Mouse (Mus musculus): Measurements from ENCODE around the gene 1110025L11Rik. TPM values are rescaled to one million over a fixed set of nuclear protein-coding genes. Genes with fewer than 3 reads are reported as not detected.
"Not testable (repeated sequence)": the region's sequence is repeated elsewhere in the genome, so short reads cannot be mapped to it uniquely, and the experiment has no call there.

Gene 1110025L11Rik
- total RNA-seq (2022): not detected

- DNase-seq (ENCODE audit: low spot score in 2 of 2): not testable (repeated sequence)
Observed at GRCm38 (mm10) chr16:89063902-89064301, at the start of gene 1110025L11Rik. TSS of gene 1110025L11Rik (minus strand) at chr16:89064002.

GRCm38 (mm10) chr16:89071041-89071440, 7.2 kb upstream of the 1110025L11Rik start:
- not testable (repeated sequence) for DNase-seq (ENCODE audit: low spot score in 2 of 2)

- no peak for DNase-seq (ENCODE audit: low spot score in 2 of 2)
Observed at GRCm38 (mm10) chr16:89047783-89048182, 16.0 kb downstream of the 1110025L11Rik start, which contains the start of gene Krtap6-5. TSS of gene Krtap6-5 (minus strand) at chr16:89047883.

- DNase-seq (ENCODE audit: low spot score in 2 of 2): not testable (repeated sequence)
Observed at GRCm38 (mm10) chr16:89041372-89041771, 22.4 kb downstream of the 1110025L11Rik start, which contains the start of gene Gm10228. TSS of gene Gm10228 (minus strand) at chr16:89041472.

- DNase-seq (ENCODE audit: low spot score in 2 of 2): not testable (repeated sequence)
Observed at GRCm38 (mm10) chr16:89031399-89031798, 32.4 kb downstream of the 1110025L11Rik start, which contains the start of gene Krtap6-1. TSS of gene Krtap6-1 (plus strand) at chr16:89031699.

- DNase-seq (ENCODE audit: low spot score in 2 of 2): not testable (repeated sequence)
Observed at GRCm38 (mm10) chr16:89014984-89015383, 48.8 kb downstream of the 1110025L11Rik start, which contains the start of gene Gm10229. TSS of gene Gm10229 (plus strand) at chr16:89015284.

- no peak for DNase-seq (ENCODE audit: low spot score in 2 of 2)
Observed at GRCm38 (mm10) chr16:89013973-89014372, 49.8 kb downstream of the 1110025L11Rik start.

Other genes starting within 250 kb of the 1110025L11Rik start
- not detected for gene Krtap15, start 243.8 kb downstream of the 1110025L11Rik start, total RNA-seq (2022)
- gene Krtap14, start 237.9 kb downstream of the 1110025L11Rik start, total RNA-seq (2022): not detected
- gene Krtap19-1, start 194.6 kb downstream of the 1110025L11Rik start, total RNA-seq (2022): not detected
- not detected for gene Krtap19-2, start 189.7 kb downstream of the 1110025L11Rik start, total RNA-seq (2022)
- not detected for gene Krtap19-3, start 186.0 kb downstream of the 1110025L11Rik start, total RNA-seq (2022)
- not detected for gene Krtap19-4, start 178.9 kb downstream of the 1110025L11Rik start, total RNA-seq (2022)
- not detected for gene Krtap19-5, start 167.5 kb downstream of the 1110025L11Rik start, total RNA-seq (2022)
- gene Krtap19-9b, start 131.7 kb downstream of the 1110025L11Rik start, total RNA-seq (2022): not detected
- not detected for gene Krtap16-3, start 101.1 kb downstream of the 1110025L11Rik start, total RNA-seq (2022)
- not detected for gene Krtap22-2, start 53.2 kb downstream of the 1110025L11Rik start, total RNA-seq (2022)
- gene Gm10229, start 48.7 kb downstream of the 1110025L11Rik start, total RNA-seq (2022): not detected
- not detected for gene Krtap6-1, start 32.3 kb downstream of the 1110025L11Rik start, total RNA-seq (2022)
- gene Gm10228, start 22.5 kb downstream of the 1110025L11Rik start, total RNA-seq (2022): not detected
- not detected for gene Krtap6-5, start 16.1 kb downstream of the 1110025L11Rik start, total RNA-seq (2022)
- gene Krtap6-3, start 20.0 kb upstream of the 1110025L11Rik start, total RNA-seq (2022): not detected
- gene Gm6358, start 76.8 kb upstream of the 1110025L11Rik start, total RNA-seq (2022): not detected
- not detected for gene Gm10061, start 87.1 kb upstream of the 1110025L11Rik start, total RNA-seq (2022)
- not detected for gene Gm9789, start 94.0 kb upstream of the 1110025L11Rik start, total RNA-seq (2022)
- not detected for gene Gm7735, start 105.5 kb upstream of the 1110025L11Rik start, total RNA-seq (2022)
- not detected for gene 1110057P08Rik, start 110.7 kb upstream of the 1110025L11Rik start, total RNA-seq (2022)
- not detected for gene Krtap20-2, start 141.9 kb upstream of the 1110025L11Rik start, total RNA-seq (2022)